Comparison of ENCODE assay signal across 12 mouse cellular contexts in the genomic region with DNA sequence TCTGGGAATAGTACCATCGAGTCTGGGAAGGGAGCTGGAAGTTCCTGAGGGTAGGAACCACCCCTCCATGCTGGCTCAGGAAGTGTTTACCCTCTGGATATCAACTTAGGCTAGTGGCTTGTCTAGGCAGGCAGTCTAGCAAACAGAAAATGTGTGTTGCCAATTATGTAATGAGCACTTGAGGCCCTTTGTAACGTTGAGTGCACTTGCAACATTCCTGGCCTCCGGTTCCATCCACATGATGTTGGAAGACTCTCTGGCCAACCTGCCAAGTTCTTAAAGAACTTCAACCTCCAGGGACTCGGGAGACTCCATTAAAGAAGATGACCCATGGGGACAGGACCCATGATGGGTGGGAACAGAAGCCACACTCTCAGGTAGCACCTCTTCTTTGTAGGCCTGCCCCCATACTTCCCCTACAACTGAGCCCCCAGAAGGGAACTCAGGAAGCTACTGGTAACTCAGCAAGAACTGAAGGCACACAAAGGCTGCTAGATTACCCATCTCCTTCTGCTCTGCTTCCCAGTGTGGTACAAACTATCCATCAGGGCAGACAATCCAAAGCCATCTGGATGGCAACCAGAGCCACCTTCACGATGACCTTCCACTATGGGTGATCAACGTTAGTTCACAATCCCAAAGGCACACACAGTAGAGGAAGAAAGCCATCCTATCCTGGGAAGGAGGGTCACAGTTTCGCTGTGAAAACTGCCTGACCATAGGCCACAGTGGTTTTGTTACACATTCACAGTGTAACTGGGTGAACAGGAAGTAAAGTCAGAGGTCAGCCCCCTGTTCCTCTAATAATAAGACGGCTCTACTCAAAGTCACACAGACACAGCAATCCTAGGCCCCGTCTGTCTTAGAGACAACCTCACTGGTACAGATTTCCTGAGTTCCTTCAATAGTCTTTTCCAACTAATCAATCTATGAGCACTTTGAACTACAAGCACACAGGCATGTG.
DNase-seq lines count a peak whose midpoint lies in the region; ATAC-seq and TF ChIP-seq lines count a peak whose summit lies in the region.
"Had no signal": no experiment of that assay in that cellular context is flagged by ENCODE, and none has a peak within 500 bp of the region (broad histone marks: within the 10 kb centered on the region; RNA-seq: fewer than 3 reads in every experiment).

No protein-coding gene starts in this region.

- peaks cover 5% of the 10 kb centered on the region; the same call in 1 of the 2 replicates for H3K4me1 ChIP-seq in lung, embryonic 14.5 days (ENCODE audit: insufficient read depth)

- no peaks in the 10 kb centered on the region for H3K27me3 ChIP-seq in lung, embryonic 14.5 days (ENCODE audit: insufficient read depth, low read length)
- H3K27me3 ChIP-seq: embryonic facial prominence, embryonic 15.5 days had no signal

- no peak for TF ChIP-seq CTCF in gastrocnemius, adult 2 months (IDR thresholded peaks at IDR 0.05)
- no peak for TF ChIP-seq CTCF in lung, embryonic 14.5 days (IDR thresholded peaks at IDR 0.05; ENCODE audit: low read depth)

- DNase-seq in gastrocnemius, adult 2 months: no peak
- no peak for DNase-seq in gastrocnemius, adult 8-10 months (ENCODE audit: low spot score in 2 of 2)
- peak; percentile 35 for DNase-seq in ES-CJ7 (ENCODE audit: low read depth, low spot score)
- peak; percentile 85 for DNase-seq in fat pad, adult 2 months (ENCODE audit: extremely low read depth, low read depth, low spot score)
- DNase-seq in lung, embryonic 14.5 days: peak; percentile 59
- DNase-seq in left cerebral cortex, postnatal 25 days (ENCODE audit: low spot score in 2 of 2): no peak
- no peak for DNase-seq in cerebellum, postnatal 36 days
- no peak for DNase-seq in spleen, postnatal 10 days (ENCODE audit: low spot score in 2 of 2)
- DNase-seq: cerebellum, adult 9-11 months; thymus, postnatal 14 days had no signal

- no peaks in the 10 kb centered on the region for H3K9me3 ChIP-seq in lung, embryonic 14.5 days (ENCODE audit: low read depth, low read length)
- H3K9me3 ChIP-seq: embryonic facial prominence, embryonic 15.5 days had no signal

- intact Hi-C loops in gastrocnemius, adult 2 months (cut with DNase I): no loop called here
- intact Hi-C loops in left cerebral cortex, postnatal 25 days (cut with DNase I): no loop called here

- H3K36me3 ChIP-seq in lung, embryonic 14.5 days (ENCODE audit: insufficient read depth): no peaks in the 10 kb centered on the region
- H3K36me3 ChIP-seq: embryonic facial prominence, embryonic 15.5 days had no signal

- peak overlapping the region; percentile 63 for H3K27ac ChIP-seq in gastrocnemius, adult 2 months
- no peak overlapping the region for H3K27ac ChIP-seq in lung, embryonic 14.5 days (ENCODE audit: low read depth)
- H3K27ac ChIP-seq: embryonic facial prominence, embryonic 15.5 days had no signal

- H3K4me3 ChIP-seq in gastrocnemius, adult 2 months: no peak overlapping the region
- H3K4me3 ChIP-seq in lung, embryonic 14.5 days (ENCODE audit: low read depth, low read length): no peak overlapping the region
- H3K4me3 ChIP-seq: embryonic facial prominence, embryonic 15.5 days had no signal

- no peak overlapping the region for H3K4me2 ChIP-seq in lung, embryonic 14.5 days
- H3K4me2 ChIP-seq: embryonic facial prominence, embryonic 15.5 days had no signal

- ATAC-seq in lung, embryonic 14.5 days (ENCODE audit: insufficient read depth): 0 out of 2 replicates have a peak, but pooled peaks have one; percentile 23
- ATAC-seq: intestine, embryonic 16.5 days had no signal

- H3K9ac ChIP-seq in lung, embryonic 14.5 days: no peak overlapping the region
- H3K9ac ChIP-seq: embryonic facial prominence, embryonic 15.5 days had no signal

- WGBS in lung, embryonic 14.5 days: 63% methylated on average over 9 of the region's 9 CpGs

Comparison
In these comparisons a context has a peak if more than half of its experiments do, and no peak if none do; other contexts are left out.
1. DNase-seq: peak in ES-CJ7 (single experiment), fat pad, adult 2 months (single experiment) and lung, embryonic 14.5 days (single experiment); none in gastrocnemius, adult 2 months (single experiment), gastrocnemius, adult 8-10 months (0 of 2), left cerebral cortex, postnatal 25 days (0 of 2), cerebellum, postnatal 36 days (0 of 2) and spleen, postnatal 10 days (0 of 2).